Mouse (Mus musculus) C2C12 (cell line): ENCODE results near the gene Slc41a3. TPM values are rescaled to one million over a fixed set of nuclear protein-coding genes. Genes with fewer than 3 reads are reported as not detected.

Source experiments
- H3K27me3 ChIP-seq: one replicate; pipeline ENCODE4 v1.6.1; 2011; ENCODE audit not compliant: control insufficient read depth, insufficient read depth, insufficient read length
- H3K36me3 ChIP-seq: one replicate; pipeline ENCODE4 v1.6.1; 2011; ENCODE audit not compliant: control insufficient read depth, insufficient read depth
- H3K4me3 ChIP-seq: one replicate; pipeline ENCODE4 v1.5.1; 2011; ENCODE audit warnings: mild to moderate bottlenecking, control low read depth; ENCODE audit not compliant: poor library complexity, insufficient read depth, severe bottlenecking
- H3K79me2 ChIP-seq: one replicate; pipeline ENCODE4 v1.6.1; 2011; ENCODE audit not compliant: control insufficient read depth, insufficient read depth
- H3K79me3 ChIP-seq: one replicate; pipeline ENCODE4 v1.6.1; 2011; ENCODE audit warnings: low read depth, control low read depth
- H3ac ChIP-seq: one replicate; pipeline ENCODE3; 2011; ENCODE audit warnings: low read depth; ENCODE audit not compliant: control insufficient read depth, insufficient read length
- CEBPB ChIP-seq: IDR thresholded peaks from one replicate; pipeline ENCODE4 v1.6.1; 2011; ENCODE audit warnings: low read depth, mild to moderate bottlenecking, control low read depth, moderate library complexity
- CTCF ChIP-seq: IDR thresholded peaks from one replicate; pipeline ENCODE4 v1.5.1; 2011; ENCODE audit not compliant: control insufficient read depth, insufficient read depth, insufficient read length
- FOSL1 ChIP-seq: IDR thresholded peaks from one replicate; pipeline ENCODE4 v1.8.0; 2011; ENCODE audit warnings: mild to moderate bottlenecking, low read length; ENCODE audit not compliant: poor library complexity, insufficient read depth, severe bottlenecking
- MAX ChIP-seq: IDR thresholded peaks from one replicate; pipeline ENCODE4 v1.6.1; 2011; ENCODE audit warnings: mild to moderate bottlenecking, control low read depth
- MYOD1 ChIP-seq: IDR thresholded peaks from one replicate; pipeline ENCODE4 v1.6.1; 2011; ENCODE audit warnings: low read depth; ENCODE audit not compliant: control insufficient read depth, insufficient read length
- MYOG ChIP-seq: IDR thresholded peaks from one replicate; pipeline ENCODE4 v1.6.1; 2011; ENCODE audit not compliant: control insufficient read depth, insufficient read length; ENCODE audit errors: extremely low read depth
- USF1 ChIP-seq: IDR thresholded peaks from one replicate; pipeline ENCODE4 v1.6.1; 2011; ENCODE audit warnings: low read depth, mild to moderate bottlenecking, control low read depth, moderate library complexity
- polyA plus RNA-seq: library from polyadenylated mRNA; unstranded; fragments of >200 nt; fragmentation: generic; extraction: Trizol; gene quantifications from one replicate; pipeline ENCODE4 v1.2.1, GENCODE M21; 2012; ENCODE audit warnings: missing spikeins

Gene Slc41a3
- polyA plus RNA-seq, 1 experiment: 0.97 TPM

DNA sequence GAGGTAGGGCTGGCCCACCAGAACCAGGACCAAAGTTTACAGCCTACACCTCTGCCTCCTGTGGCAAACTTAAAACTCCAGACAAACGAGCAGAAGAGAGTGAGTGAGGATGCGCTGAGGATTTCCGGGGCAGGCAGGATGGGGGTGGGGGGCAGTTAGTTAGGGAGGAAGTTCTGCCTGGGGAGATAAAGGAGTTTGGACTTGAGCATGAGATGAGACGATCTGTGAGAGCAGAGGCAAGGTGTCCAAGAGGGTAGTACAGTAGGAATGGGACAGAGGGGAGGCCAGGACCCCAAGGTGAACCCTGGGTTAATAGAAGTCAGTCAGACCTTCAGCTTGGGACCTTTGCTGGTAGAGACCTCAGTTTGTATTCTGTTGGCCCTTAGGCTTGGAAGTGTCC is 13.7 kb downstream of the Slc41a3 start:
- H3K79me3 ChIP-seq: no peaks in the 10 kb centered on the region
- no peak for TF ChIP-seq USF1
- no peak for TF ChIP-seq MYOG
- no peak for TF ChIP-seq CTCF
- no peak for TF ChIP-seq MYOD1
- no peak for TF ChIP-seq CEBPB
- TF ChIP-seq MAX: no peak
- TF ChIP-seq FOSL1: no peak
- no peak overlapping the region for H3ac ChIP-seq
- peaks cover 33% of the 10 kb centered on the region for H3K27me3 ChIP-seq
- H3K4me3 ChIP-seq: no peak overlapping the region
- H3K79me2 ChIP-seq: no peaks in the 10 kb centered on the region
- H3K36me3 ChIP-seq: no peaks in the 10 kb centered on the region

DNA sequence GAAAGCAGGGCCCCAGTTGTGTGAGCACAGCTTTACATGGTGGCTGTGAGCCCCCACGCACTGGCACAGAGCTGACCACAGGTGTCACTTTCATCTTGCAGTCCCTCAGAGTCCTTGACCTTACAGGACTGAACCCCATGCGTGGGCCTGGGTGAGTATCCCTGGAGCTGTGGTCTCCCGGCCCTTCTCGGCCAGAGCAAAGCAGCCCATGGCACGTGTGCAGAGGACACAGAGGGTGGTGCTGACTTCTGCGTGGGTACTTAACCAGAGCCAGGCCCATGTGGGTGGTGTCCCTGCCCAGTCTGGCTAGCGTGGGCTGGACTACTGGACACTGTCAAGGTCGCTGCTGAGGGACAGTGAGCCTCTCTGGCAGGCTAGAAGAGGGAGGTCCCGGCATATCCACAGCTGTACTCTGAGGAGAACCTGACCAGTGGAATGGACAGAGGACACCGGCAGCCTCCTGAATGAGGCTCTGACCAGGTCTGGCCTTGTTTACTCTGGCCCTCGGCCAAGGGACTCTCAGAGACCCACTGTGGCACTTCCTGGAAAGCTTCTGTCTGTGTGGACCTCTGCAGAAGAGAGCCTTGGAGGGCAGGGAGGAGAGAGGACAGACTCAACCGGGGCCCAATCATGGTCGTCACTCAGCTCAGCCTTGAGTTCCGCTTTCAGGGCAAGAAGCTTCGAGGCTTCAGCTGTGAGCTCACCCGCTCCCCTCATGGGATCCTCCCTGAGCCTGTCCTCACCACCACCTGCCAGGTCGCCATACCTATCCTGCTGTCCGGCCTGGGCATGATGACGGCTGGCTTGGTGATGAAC is 14.5 kb downstream of the Slc41a3 start:
- no peaks in the 10 kb centered on the region for H3K79me2 ChIP-seq
- no peak overlapping the region for H3ac ChIP-seq
- peaks cover 33% of the 10 kb centered on the region for H3K27me3 ChIP-seq
- H3K4me3 ChIP-seq: no peak overlapping the region
- TF ChIP-seq CEBPB (no peak), USF1 (no peak), MYOG (no peak), MAX (no peak), CTCF (no peak), FOSL1 (no peak), MYOD1 (no peak)
- no peaks in the 10 kb centered on the region for H3K36me3 ChIP-seq
- no peaks in the 10 kb centered on the region for H3K79me3 ChIP-seq

DNA sequence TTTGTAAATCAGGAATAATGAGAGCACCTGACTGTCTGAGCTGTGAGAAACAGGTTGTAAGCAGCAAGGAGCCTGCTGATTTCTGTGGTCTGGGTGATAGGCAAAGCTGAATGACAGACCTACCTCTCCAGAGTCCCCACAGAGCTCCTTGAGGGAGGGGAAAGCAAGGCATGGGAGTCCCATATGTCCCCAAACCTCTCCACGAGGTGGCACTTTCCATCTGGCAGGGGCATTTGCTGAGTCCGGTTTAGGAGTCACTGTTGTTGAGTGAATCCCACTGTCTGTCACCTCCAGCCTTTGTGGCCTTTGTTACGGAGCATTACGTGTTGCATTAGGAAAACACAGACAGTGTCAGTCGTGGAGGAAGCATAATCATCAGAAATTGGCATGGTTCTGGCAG is 15.4 kb downstream of the Slc41a3 start:
- no peaks in the 10 kb centered on the region for H3K36me3 ChIP-seq
- H3K27me3 ChIP-seq: peaks cover 33% of the 10 kb centered on the region
- H3K4me3 ChIP-seq: no peak overlapping the region
- H3ac ChIP-seq: no peak overlapping the region
- no peaks in the 10 kb centered on the region for H3K79me2 ChIP-seq
- no peak for TF ChIP-seq USF1
- TF ChIP-seq FOSL1: no peak
- no peak for TF ChIP-seq CTCF
- TF ChIP-seq CEBPB: no peak
- TF ChIP-seq MAX: no peak
- TF ChIP-seq MYOG: no peak
- TF ChIP-seq MYOD1: no peak
- H3K79me3 ChIP-seq: no peaks in the 10 kb centered on the region

DNA sequence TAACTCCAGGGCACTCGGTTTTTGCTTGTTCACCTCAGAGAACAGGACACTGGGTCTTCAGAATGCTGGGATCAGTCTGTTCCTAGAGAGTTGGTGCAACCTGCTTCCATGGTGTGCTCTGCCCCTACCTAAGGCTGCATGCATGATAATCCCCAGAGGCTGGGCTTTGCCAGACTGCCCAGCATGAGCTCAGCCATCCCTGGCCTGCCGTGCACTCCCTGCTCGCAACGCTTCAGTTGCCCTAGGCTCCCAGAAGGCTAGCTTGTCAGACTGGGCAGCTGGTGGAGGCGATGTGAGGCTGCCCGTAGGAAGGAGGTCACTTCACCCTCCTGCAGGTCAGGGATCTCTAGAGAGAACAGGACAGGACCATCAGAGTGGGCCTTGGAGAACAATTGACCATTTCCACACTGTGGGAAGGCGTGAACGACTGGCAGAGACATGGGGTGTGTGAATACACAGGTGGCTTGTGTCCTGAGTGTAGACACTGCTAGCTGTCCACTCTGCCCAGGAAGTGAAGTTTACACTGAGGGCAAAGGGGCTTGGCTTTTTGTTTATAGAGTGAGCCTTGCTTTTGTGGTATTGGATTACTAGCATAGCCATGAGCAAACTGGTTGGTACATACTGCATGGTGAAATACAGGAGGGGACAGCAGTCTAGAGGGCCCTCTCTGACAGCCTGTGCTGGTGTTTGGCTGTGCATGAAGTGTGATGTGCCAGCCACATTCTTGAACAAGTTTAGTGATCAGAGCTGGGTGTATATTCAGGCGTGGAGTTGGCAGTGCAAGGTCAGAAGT is 16.5 kb downstream of the Slc41a3 start:
- Histone ChIP-seq H3K79me2 (no peaks in the 10 kb centered on the region), H3K36me3 (no peaks in the 10 kb centered on the region), H3ac (no peak overlapping the region), H3K79me3 (no peaks in the 10 kb centered on the region), H3K4me3 (no peak overlapping the region), H3K27me3 (peaks cover 33% of the 10 kb centered on the region)
- TF ChIP-seq MAX: no peak
- no peak for TF ChIP-seq CTCF
- no peak for TF ChIP-seq CEBPB
- no peak for TF ChIP-seq FOSL1
- no peak for TF ChIP-seq MYOD1
- TF ChIP-seq MYOG: no peak
- no peak for TF ChIP-seq USF1

DNA sequence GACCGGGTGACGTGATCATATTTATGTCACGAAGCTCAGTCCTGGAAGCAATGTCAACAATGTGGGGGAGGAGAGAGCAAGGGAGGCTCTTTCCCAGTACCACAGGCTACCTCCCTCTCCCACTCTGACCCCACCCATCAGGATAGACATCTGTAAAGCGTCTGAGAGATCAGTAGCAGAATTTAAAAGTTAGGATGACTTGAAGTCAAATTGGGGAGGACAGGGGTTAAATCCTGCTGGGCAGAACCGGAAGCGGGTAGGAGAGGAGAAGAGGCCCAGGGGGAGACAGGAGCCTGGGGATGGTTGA is 17.0 kb downstream of the Slc41a3 start:
- Histone ChIP-seq H3K27me3 (peaks cover 33% of the 10 kb centered on the region), H3K36me3 (no peaks in the 10 kb centered on the region), H3K79me3 (no peaks in the 10 kb centered on the region), H3K4me3 (no peak overlapping the region), H3ac (no peak overlapping the region), H3K79me2 (no peaks in the 10 kb centered on the region)
- TF ChIP-seq CTCF (no peak), USF1 (no peak), CEBPB (no peak), MYOG (no peak), FOSL1 (no peak), MAX (no peak), MYOD1 (no peak)
